In genomic region chr4:104281518-104281917, GRCm38 (mm10) we compare ENCODE assay signal across 28 mouse cellular contexts.
DNase-seq lines count a peak whose midpoint lies in the region; ATAC-seq and TF ChIP-seq lines count a peak whose summit lies in the region.
"Had no signal": no experiment of that assay in that cellular context is flagged by ENCODE, and none has a peak within 500 bp of the region (broad histone marks: within the 10 kb centered on the region; RNA-seq: fewer than 3 reads in every experiment).

No protein-coding gene starts in this region.

- H3K4me3 ChIP-seq in embryonic facial prominence, embryonic 14.5 days (ENCODE audit: low read depth, low read length) = no peak overlapping the region
- H3K4me3 ChIP-seq in embryonic facial prominence, embryonic 10.5 days = no peak overlapping the region
- H3K4me3 ChIP-seq in hindbrain, embryonic 14.5 days (replicated peaks; ENCODE audit: low read length) = no peak overlapping the region
- no peak overlapping the region for H3K4me3 ChIP-seq in hindbrain, embryonic 13.5 days
- no peak overlapping the region for H3K4me3 ChIP-seq in lung, adult 2 months (replicated peaks; ENCODE audit: extremely low read depth, low read depth, low read length)
- H3K4me3 ChIP-seq: embryonic facial prominence, embryonic 12.5 days; heart, embryonic 10.5 days; heart, embryonic 15.5 days; limb, embryonic 12.5 days; liver, embryonic 15.5 days; midbrain, embryonic 10.5 days had no signal

- no peak for ATAC-seq in embryonic facial prominence, embryonic 14.5 days (ENCODE audit: low read depth)
- ATAC-seq in hindbrain, embryonic 14.5 days (ENCODE audit: low FRiP score) = no peak
- no peak for ATAC-seq in hindbrain, embryonic 13.5 days (ENCODE audit: low FRiP score)
- ATAC-seq: intestine, embryonic 16.5 days had no signal

- H3K9me3 ChIP-seq in embryonic facial prominence, embryonic 14.5 days (ENCODE audit: control insufficient read depth, low read length) = no peaks in the 10 kb centered on the region
- no peaks in the 10 kb centered on the region for H3K9me3 ChIP-seq in embryonic facial prominence, embryonic 10.5 days
- H3K9me3 ChIP-seq in hindbrain, embryonic 14.5 days (ENCODE audit: control insufficient read depth, low read length) = no peaks in the 10 kb centered on the region
- H3K9me3 ChIP-seq in hindbrain, embryonic 13.5 days = no peaks in the 10 kb centered on the region
- H3K9me3 ChIP-seq: embryonic facial prominence, embryonic 12.5 days; heart, embryonic 10.5 days; heart, embryonic 15.5 days; limb, embryonic 12.5 days; liver, embryonic 15.5 days; midbrain, embryonic 10.5 days had no signal

- H3K36me3 ChIP-seq in embryonic facial prominence, embryonic 14.5 days (ENCODE audit: control insufficient read depth, insufficient read depth, low read length) = no peaks in the 10 kb centered on the region
- no peaks in the 10 kb centered on the region for H3K36me3 ChIP-seq in embryonic facial prominence, embryonic 10.5 days (replicated peaks)
- H3K36me3 ChIP-seq in hindbrain, embryonic 14.5 days (replicated peaks; ENCODE audit: control insufficient read depth, insufficient read depth) = no peaks in the 10 kb centered on the region
- no peaks in the 10 kb centered on the region for H3K36me3 ChIP-seq in hindbrain, embryonic 13.5 days
- H3K36me3 ChIP-seq: embryonic facial prominence, embryonic 12.5 days; heart, embryonic 10.5 days; heart, embryonic 15.5 days; limb, embryonic 12.5 days; liver, embryonic 15.5 days; midbrain, embryonic 10.5 days had no signal

- no peak overlapping the region for H3K9ac ChIP-seq in embryonic facial prominence, embryonic 14.5 days (ENCODE audit: low read depth, low read length)
- H3K9ac ChIP-seq in hindbrain, embryonic 14.5 days = no peak overlapping the region
- H3K9ac ChIP-seq in hindbrain, embryonic 13.5 days = no peak overlapping the region
- H3K9ac ChIP-seq: embryonic facial prominence, embryonic 12.5 days; heart, embryonic 15.5 days; limb, embryonic 12.5 days; liver, embryonic 15.5 days had no signal

- 63% methylated on average over 3 of the region's 3 CpGs for WGBS in embryonic facial prominence, embryonic 14.5 days
- WGBS in embryonic facial prominence, embryonic 10.5 days = 73% methylated on average over 3 of the region's 3 CpGs
- WGBS in hindbrain, embryonic 14.5 days = 38% methylated on average over 3 of the region's 3 CpGs
- 45% methylated on average over 3 of the region's 3 CpGs for WGBS in hindbrain, embryonic 13.5 days
- WGBS in lung, adult 2 months = 59% methylated on average over 3 of the region's 3 CpGs

- DNase-seq in embryonic facial prominence, embryonic 14.5 days (ENCODE audit: low spot score) = peak; percentile 2
- no peak for DNase-seq in embryonic facial prominence, embryonic 10.5 days (ENCODE audit: low spot score)
- DNase-seq in hindbrain, embryonic 14.5 days (ENCODE audit: low spot score) = peak; percentile 26
- DNase-seq in lung, postnatal 10 days = peak; percentile 5
- no peak for DNase-seq in lung, adult 2 months
- DNase-seq in right cerebral cortex, postnatal 4 days = peak; percentile 6
- DNase-seq in right cerebral cortex, postnatal 14 days = no peak
- DNase-seq: adrenal gland, adult 8-10 months; cerebellum, adult 8-10 months; cerebellum, postnatal 25 days; gastrocnemius, postnatal 14 days; heart, postnatal 36 days; kidney, adult 8-10 months; kidney, postnatal 10 days; layer of hippocampus, adult 9-11 months; thymus, adult 18-20 months; thymus, postnatal 25 days had no signal

- H3K4me1 ChIP-seq in embryonic facial prominence, embryonic 14.5 days (ENCODE audit: control insufficient read depth, insufficient read depth, low read length) = no peaks in the 10 kb centered on the region
- no peaks in the 10 kb centered on the region for H3K4me1 ChIP-seq in embryonic facial prominence, embryonic 10.5 days
- H3K4me1 ChIP-seq in hindbrain, embryonic 14.5 days (replicated peaks; ENCODE audit: control insufficient read depth, insufficient read depth, low read length) = no peaks in the 10 kb centered on the region
- no peaks in the 10 kb centered on the region for H3K4me1 ChIP-seq in hindbrain, embryonic 13.5 days (replicated peaks)
- H3K4me1 ChIP-seq in lung, adult 2 months (ENCODE audit: control insufficient read depth, insufficient read depth, low read length) = no peaks in the 10 kb centered on the region
- H3K4me1 ChIP-seq: embryonic facial prominence, embryonic 12.5 days; heart, embryonic 10.5 days; heart, embryonic 15.5 days; limb, embryonic 12.5 days; liver, embryonic 15.5 days; midbrain, embryonic 10.5 days had no signal

- no peak overlapping the region for H3K27ac ChIP-seq in embryonic facial prominence, embryonic 14.5 days (replicated peaks; ENCODE audit: low read depth, low read length)
- H3K27ac ChIP-seq in embryonic facial prominence, embryonic 10.5 days (replicated peaks) = no peak overlapping the region
- H3K27ac ChIP-seq in hindbrain, embryonic 14.5 days = no peak overlapping the region
- no peak overlapping the region for H3K27ac ChIP-seq in hindbrain, embryonic 13.5 days
- H3K27ac ChIP-seq: embryonic facial prominence, embryonic 12.5 days; heart, embryonic 10.5 days; heart, embryonic 15.5 days; limb, embryonic 12.5 days; liver, embryonic 15.5 days; macrophage; midbrain, embryonic 10.5 days; stomach, postnatal 0 days had no signal

- TF ChIP-seq POLR2A in lung, adult 2 months (IDR thresholded peaks at IDR 0.05; ENCODE audit: borderline replicate concordance, extremely low read depth, low read depth, low read length) = no peak

- H3K27me3 ChIP-seq in embryonic facial prominence, embryonic 14.5 days (replicated peaks; ENCODE audit: control insufficient read depth, insufficient read depth, low read length) = no peaks in the 10 kb centered on the region
- H3K27me3 ChIP-seq in embryonic facial prominence, embryonic 10.5 days (replicated peaks; ENCODE audit: low read depth, poor library complexity, severe bottlenecking) = no peaks in the 10 kb centered on the region
- H3K27me3 ChIP-seq in hindbrain, embryonic 14.5 days (ENCODE audit: control insufficient read depth, insufficient read depth, low read length) = no peaks in the 10 kb centered on the region
- no peaks in the 10 kb centered on the region for H3K27me3 ChIP-seq in hindbrain, embryonic 13.5 days
- H3K27me3 ChIP-seq: CH12.LX; embryonic facial prominence, embryonic 12.5 days; heart, embryonic 15.5 days; limb, embryonic 12.5 days; liver, embryonic 15.5 days had no signal

- no peak for TF ChIP-seq CTCF in lung, adult 2 months (IDR thresholded peaks at IDR 0.05; ENCODE audit: insufficient read depth, low read length)

- no peak overlapping the region for H3K4me2 ChIP-seq in embryonic facial prominence, embryonic 14.5 days (ENCODE audit: low read depth, low read length)
- H3K4me2 ChIP-seq in hindbrain, embryonic 14.5 days (replicated peaks) = no peak overlapping the region
- no peak overlapping the region for H3K4me2 ChIP-seq in hindbrain, embryonic 13.5 days
- H3K4me2 ChIP-seq: embryonic facial prominence, embryonic 12.5 days; heart, embryonic 15.5 days; limb, embryonic 12.5 days; liver, embryonic 15.5 days had no signal

Comparison
In these comparisons a context has a peak if more than half of its experiments do, and no peak if none do; other contexts are left out.
1. DNase-seq: peak in embryonic facial prominence, embryonic 14.5 days (single experiment), hindbrain, embryonic 14.5 days (single experiment), lung, postnatal 10 days (single experiment) and right cerebral cortex, postnatal 4 days (single experiment); none in embryonic facial prominence, embryonic 10.5 days (single experiment), lung, adult 2 months (single experiment) and right cerebral cortex, postnatal 14 days (single experiment).